Mouse (Mus musculus): ENCODE data around the gene Tmem102. TPM values are rescaled to one million over a fixed set of nuclear protein-coding genes. Genes with fewer than 3 reads are reported as not detected.

Gene Tmem102
- total RNA-seq, 2 experiments from 2014 or later, result not detected

DNA sequence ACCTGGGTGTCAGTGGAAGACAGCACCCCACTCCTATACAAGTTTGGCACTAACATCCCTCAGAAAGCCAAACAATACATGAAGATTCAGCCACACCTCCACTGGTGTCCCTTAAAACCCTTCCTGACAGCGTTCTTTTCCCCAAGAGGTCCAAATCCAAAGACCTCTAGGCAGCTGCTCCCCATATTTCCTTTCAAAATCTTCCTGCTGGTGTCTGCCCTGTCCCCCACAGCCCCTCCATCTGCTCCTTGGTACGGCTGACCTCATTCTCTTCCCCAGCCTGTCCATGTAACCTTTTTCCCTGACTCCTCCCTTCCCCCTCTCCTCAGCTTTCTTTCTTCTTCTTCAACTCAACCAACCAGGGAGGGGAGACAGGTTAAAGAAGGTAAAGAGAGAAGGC lies 18.0 kb upstream of the Tmem102 start:
- intact Hi-C loops (cut with DNase I), result no loop called here

GRCm38 (mm10) chr11:69822080-69822479 lies 16.7 kb upstream of the Tmem102 start, which contains the start of gene Spem1:
TSS of gene Spem1 (minus strand) at chr11:69822180.
- DNase-seq, result no peak
- intact Hi-C loops (cut with DNase I), result no loop called here

More for the DNA sequence above, 18.0 kb upstream of the Tmem102 start:
- no peak for DNase-seq

GRCm38 (mm10) chr11:69818871-69819270 lies 13.4 kb upstream of the Tmem102 start:
- DNase-seq, result no peak
- intact Hi-C loops (cut with DNase I), result no loop called here

DNA sequence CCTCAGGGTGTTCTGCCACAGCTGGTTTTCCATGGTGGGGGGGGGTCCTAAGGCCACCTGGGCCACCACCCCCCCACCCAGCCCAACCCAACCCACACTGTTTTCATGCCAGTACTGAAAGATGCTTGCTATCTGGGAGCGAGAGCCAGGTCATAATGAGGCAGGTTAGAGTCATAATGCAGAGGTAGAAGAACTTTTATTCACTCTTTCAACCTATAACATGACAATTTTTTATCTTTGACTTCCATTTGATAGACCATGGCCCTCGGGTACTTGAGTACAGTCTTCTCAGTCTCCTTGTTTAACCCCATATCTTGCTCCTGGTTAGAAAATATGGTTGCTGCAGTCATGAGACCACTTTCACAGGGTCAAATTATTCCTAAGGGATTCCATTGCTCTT lies 12.9 kb upstream of the Tmem102 start, which contains the start of gene Spem2:
TSS of gene Spem2 (minus strand) at position 101 of the 400 bp plus-strand sequence.
- intact Hi-C loops (cut with DNase I), result no loop called here
- DNase-seq, result no peak

DNA sequence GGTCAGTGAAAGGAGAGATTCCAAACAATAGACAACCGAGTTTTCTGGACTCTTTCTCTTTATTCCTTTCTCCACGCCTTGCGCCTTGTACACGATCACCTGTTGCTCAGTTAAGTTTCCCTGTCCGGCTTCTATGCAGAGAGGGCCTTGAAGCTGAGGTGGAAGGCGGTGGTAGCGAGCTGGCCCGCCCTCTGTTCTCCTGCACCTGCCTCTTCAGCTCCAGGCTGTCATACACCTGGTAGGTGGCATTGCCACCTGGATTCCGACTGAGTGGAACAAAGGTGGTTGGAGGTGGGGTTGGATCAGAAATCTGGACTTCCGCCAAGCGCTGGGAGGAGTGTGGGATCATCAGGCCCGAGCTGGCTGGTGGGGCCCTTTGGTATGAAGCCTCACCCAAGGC lies 11.1 kb upstream of the Tmem102 start:
- intact Hi-C loops (cut with DNase I), result no loop called here
- no peak for DNase-seq

GRCm38 (mm10) chr11:69815155-69815554 lies 9.7 kb upstream of the Tmem102 start, which contains the start of gene Gm39566:
TSS of gene Gm39566 (minus strand) at chr11:69815298.
- intact Hi-C loops (cut with DNase I), result no loop called here
- DNase-seq, result no peak

- intact Hi-C loops (cut with DNase I), result no loop called here
Observed at GRCm38 (mm10) chr11:69810280-69810679, 4.9 kb upstream of the Tmem102 start.

DNA sequence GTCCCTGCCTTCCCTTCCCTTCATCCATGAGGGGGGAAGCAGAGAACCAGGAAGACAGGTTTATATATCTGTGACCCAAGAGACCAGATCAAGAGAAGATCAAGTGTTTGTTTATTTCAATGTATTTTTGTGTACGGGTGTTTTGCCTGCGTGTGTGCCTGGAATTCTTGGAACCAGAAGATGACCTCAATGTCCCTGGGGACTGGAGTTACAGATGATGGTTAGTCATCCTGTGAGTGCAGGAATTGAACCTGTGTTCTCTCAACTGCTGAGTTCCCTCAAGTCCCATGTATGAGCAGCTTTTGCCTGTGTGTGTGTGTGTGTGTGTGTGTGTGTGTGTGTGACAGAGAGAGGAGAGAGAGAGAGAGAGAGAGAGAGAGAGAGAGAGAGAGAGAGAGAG lies 2.2 kb upstream of the Tmem102 start:
- no peak for DNase-seq
- intact Hi-C loops (cut with DNase I), result no loop called here

More at GRCm38 (mm10) chr11:69810280-69810679, 4.9 kb upstream of the Tmem102 start:
- DNase-seq, result no peak

- DNase-seq, result no peak
- intact Hi-C loops (cut with DNase I), result no loop called here
Observed at GRCm38 (mm10) chr11:69806378-69806777, 954 bp upstream of the Tmem102 start.

DNA sequence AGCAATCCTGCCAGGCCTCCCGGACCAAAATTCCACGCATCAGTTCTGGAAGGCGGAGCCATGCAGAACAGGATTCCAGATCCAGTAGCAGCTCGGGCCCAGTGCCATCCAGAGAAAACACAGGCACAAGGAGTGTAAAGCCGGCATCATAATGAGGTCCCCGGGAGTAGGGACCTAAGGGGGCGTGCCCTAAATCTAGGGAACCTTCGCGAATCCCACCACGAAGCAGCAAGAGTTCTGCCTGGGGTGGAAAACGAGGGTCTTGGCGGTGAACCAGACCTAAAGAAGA lies 828 bp downstream of the Tmem102 start:
- intact Hi-C loops (cut with DNase I), result loop anchor here (5.0 kb wide), 2 partner anchors 33 to 42 kb away; partner anchors contain the start of genes Nlgn2, Slc35g3 and Tmem256
- no peak for DNase-seq

- DNase-seq, result peak; percentile 50
- intact Hi-C loops (cut with DNase I), result loop anchor here (5.0 kb wide), 2 partner anchors 33 to 42 kb away; partner anchors contain the start of genes Nlgn2, Slc35g3 and Tmem256
Observed at GRCm38 (mm10) chr11:69803786-69804651, 1.4 kb downstream of the Tmem102 start.

DNA sequence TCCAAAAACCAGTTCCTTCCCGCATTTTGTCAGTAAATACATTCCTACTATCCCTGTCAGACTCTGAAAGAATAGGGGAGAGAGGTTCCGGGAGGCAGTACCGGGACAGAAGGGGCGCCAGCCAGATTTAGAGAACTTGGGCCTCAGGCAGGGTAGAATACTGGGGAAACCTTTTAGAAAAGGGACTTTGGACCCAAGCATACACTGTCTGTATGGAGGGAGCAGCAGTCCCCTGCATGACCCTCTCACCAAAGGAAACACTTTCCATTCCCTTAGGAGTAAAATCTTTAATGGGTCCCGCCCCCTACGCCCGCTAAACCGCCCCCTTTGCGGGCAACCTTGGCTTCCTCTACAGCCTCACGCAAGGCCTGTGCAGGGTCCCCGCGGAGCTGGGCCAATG lies 2.1 kb downstream of the Tmem102 start:
- DNase-seq, result no peak
- intact Hi-C loops (cut with DNase I), result loop anchor here (5.0 kb wide), 2 partner anchors 34 to 41 kb away; partner anchors contain the start of genes Nlgn2, Slc35g3 and Tmem256

- peak; percentile 89 for DNase-seq
- intact Hi-C loops (cut with DNase I), result loop anchor here (5.0 kb wide), 2 partner anchors 35 to 40 kb away; partner anchors contain the start of genes Nlgn2, Slc35g3 and Tmem256
Observed at GRCm38 (mm10) chr11:69802648-69803105, 2.7 kb downstream of the Tmem102 start.

- intact Hi-C loops (cut with DNase I), result loop anchor here (5.0 kb wide), 2 partner anchors 36 to 39 kb away; partner anchors contain the start of genes Nlgn2, Slc35g3 and Tmem256
- DNase-seq, result no peak
Observed at GRCm38 (mm10) chr11:69801379-69801977, 3.9 kb downstream of the Tmem102 start, which contains the start of gene Fgf11. TSS of gene Fgf11 (minus strand) at chr11:69801857.

- intact Hi-C loops (cut with DNase I), result loop anchor here (5.0 kb wide), 2 partner anchors 37 to 38 kb away; partner anchors contain the start of genes Nlgn2, Slc35g3 and Tmem256
- peak; percentile 88 for DNase-seq
Observed at GRCm38 (mm10) chr11:69800392-69801197, 4.8 kb downstream of the Tmem102 start.

- peak; percentile 83 for DNase-seq
- intact Hi-C loops (cut with DNase I), result loop anchor here (5.0 kb wide), 2 partner anchors 37 to 38 kb away; partner anchors contain the start of genes Nlgn2, Slc35g3 and Tmem256
Observed at GRCm38 (mm10) chr11:69800138-69800391, 5.4 kb downstream of the Tmem102 start.

- DNase-seq, result peak; percentile 61
- intact Hi-C loops (cut with DNase I), result loop anchor here (5.0 kb wide), 2 partner anchors 37 to 38 kb away; partner anchors contain the start of genes Nlgn2, Slc35g3 and Tmem256
Observed at GRCm38 (mm10) chr11:69799394-69800137, 5.9 kb downstream of the Tmem102 start.

DNA sequence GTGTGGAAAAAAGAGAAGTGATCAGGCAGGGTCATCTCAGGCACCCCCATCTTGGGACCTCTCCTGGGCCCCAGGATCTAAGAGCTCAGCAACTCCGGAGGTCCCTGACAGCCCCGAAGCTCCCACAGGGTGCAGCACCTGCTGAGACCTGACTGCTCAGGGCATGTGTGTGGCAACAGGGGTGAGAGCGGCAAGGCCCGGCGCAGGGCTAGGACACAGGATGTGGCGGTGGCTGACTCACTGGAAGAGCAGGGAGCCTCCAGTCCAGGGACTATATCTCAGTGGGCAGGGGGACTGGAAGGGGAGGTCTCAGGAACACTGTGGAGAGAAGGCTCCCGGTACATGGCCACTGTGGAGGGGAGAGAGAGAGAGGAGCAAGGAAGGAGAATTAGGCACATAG lies 7.5 kb downstream of the Tmem102 start:
- intact Hi-C loops (cut with DNase I), result no loop called here
- DNase-seq, result no peak

DNA sequence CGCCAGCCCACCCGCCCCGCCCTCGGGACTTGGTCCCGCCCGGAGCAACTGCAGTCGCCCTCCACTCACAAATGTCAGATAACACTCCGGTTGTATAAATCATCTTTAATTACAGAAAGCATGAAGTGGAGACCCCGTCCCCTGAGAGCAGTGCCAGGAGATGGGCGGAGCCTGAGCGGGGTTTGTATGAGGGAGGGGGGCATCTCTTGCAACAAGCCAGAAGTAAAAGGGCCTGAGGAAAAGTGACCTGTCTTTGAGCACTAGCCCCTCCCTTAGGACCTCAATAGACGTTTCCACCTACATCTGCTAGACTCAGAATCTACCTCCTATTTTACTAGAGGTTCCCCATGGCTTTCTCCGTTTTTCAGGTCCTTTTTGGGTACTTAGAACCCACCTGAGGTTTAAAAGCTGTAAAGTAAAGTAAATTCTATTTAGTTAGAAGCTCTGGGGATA lies 9.4 kb downstream of the Tmem102 start:
- intact Hi-C loops (cut with DNase I), result no loop called here

More for the DNA sequence above, 9.4 kb downstream of the Tmem102 start:
- DNase-seq, result no peak

All from left cerebral cortex, postnatal 4 days (tissue).